Mouse (Mus musculus) bone marrow, adult 2 months (tissue): ENCODE measurements around the gene Cyfip2. TPM values are rescaled to one million over a fixed set of nuclear protein-coding genes. Genes with fewer than 3 reads are reported as not detected.

Source experiments
- H3K27ac ChIP-seq: fragments of 200-500 bp; 2 replicates; pipeline ENCODE4 v1.5.1; 2012; ENCODE audit warnings: low read depth, mild to moderate bottlenecking, control low read depth, inconsistent platforms, low read length; ENCODE audit not compliant: control insufficient read depth, poor library complexity, insufficient read depth
- H3K4me1 ChIP-seq: fragments of 200-500 bp; 2 replicates; pipeline ENCODE4 v1.6.1; 2011; ENCODE audit warnings: low read length; ENCODE audit not compliant: control insufficient read depth, insufficient read depth
- H3K4me3 ChIP-seq: fragments of 200-500 bp; replicated peaks from 2 replicates; pipeline ENCODE3; 2011; ENCODE audit warnings: mild to moderate bottlenecking, low read depth, low read length, control low read depth; ENCODE audit not compliant: control insufficient read depth
- CTCF ChIP-seq: fragments of 200-500 bp; IDR thresholded peaks from 2 replicates; pipeline ENCODE4 v1.5.1; 2011; ENCODE audit warnings: low read length, control low read depth; ENCODE audit not compliant: control insufficient read depth, insufficient read depth
- POLR2A ChIP-seq: fragments of 200-500 bp; IDR thresholded peaks from 2 replicates; pipeline ENCODE4 v1.6.1; 2011; ENCODE audit warnings: low read depth, mild to moderate bottlenecking, control low read depth, low read length, borderline replicate concordance; ENCODE audit not compliant: control insufficient read depth
- WGBS: fragments of 180-500 bp; shearing (Covaris S2); methylation state at CpG from one replicate; pipeline ENCODE4 v1.1.7; 2018; 5-methylcytosine and 5-hydroxymethylcytosine counted together
- polyA plus RNA-seq: library from polyadenylated mRNA; stranded (reverse); fragments of >200 nt; gene quantifications from 2 replicates; pipeline ENCODE4 v1.2.4, GENCODE M21; 2011; ENCODE audit warnings: low replicate concordance; ENCODE audit not compliant: missing spikeins, insufficient read depth, insufficient read length

Gene Cyfip2
- polyA plus RNA-seq, 1 experiment: 32.6 TPM

DNA sequence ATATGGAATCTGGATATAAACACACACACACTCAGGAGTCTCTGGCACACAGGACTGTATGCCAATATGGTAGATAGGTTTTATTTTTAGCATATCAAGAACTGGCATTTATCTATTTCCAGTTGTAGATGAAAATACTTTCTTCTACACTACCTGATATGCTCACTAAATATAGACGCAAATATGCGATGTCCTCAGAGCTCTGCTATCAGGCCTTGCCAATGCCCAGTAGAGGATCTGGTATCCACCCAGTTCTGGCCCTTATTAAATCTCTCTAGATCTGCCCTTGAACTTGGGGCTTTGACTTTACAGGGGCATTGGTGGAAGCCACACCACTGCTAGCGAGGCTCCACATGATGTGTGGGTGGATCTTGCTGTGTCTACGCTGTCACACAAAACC lies 29.3 kb upstream of the Cyfip2 start:
- Histone ChIP-seq H3K4me1 (peaks cover 9% of the 10 kb centered on the region; the same call in 1 of the 2 replicates), H3K27ac (no peak overlapping the region), H3K4me3 (no peak overlapping the region)
- TF ChIP-seq CTCF (no peak), POLR2A (no peak)
- WGBS: 82% methylated on average over 4 of the region's 4 CpGs

DNA sequence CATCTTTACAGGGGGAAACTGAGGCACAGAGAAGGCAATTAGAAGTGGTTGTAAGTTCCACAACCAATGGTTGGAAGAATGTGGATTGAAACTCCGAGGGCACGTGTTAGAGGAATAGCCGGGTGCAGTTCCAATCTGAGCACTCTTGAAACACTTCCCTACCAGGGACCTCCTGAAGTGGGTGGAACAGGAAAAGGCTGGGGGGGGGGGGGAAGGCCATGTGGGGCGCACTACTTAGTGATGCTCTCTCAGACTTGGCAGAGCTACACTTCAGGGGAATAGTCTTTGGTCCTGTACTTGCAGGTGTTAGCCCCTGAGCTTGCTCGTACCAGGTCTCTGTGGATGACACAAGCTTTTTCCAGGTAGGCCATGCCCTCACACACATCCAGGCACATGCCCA lies 23.4 kb upstream of the Cyfip2 start:
- Histone ChIP-seq H3K27ac (no peak overlapping the region), H3K4me1 (peaks cover 8% of the 10 kb centered on the region), H3K4me3 (no peak overlapping the region)
- WGBS: 25% methylated on average over 5 of the region's 5 CpGs
- no peak for TF ChIP-seq CTCF
- no peak for TF ChIP-seq POLR2A

DNA sequence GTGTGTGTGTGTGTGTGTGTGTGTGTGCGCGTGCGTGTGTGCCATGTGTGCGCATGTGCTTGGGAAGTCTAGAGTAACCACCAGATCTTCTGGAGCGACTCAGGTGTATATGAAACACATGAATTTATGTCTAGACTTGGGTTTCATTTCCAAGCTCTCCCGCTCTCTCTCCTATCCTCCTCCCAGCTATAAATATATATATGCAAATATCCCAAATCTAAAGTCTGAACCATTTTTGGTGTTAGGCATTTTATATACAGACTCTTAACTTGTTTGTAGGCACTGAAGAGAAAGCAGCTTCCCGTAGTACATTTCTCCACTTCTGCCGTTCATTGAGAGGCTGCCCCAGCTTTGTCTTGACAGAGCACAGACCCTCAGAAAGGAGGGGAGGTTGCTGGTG lies 19.6 kb upstream of the Cyfip2 start:
- Histone ChIP-seq H3K27ac (no peak overlapping the region), H3K4me1 (peaks cover 4% of the 10 kb centered on the region), H3K4me3 (no peak overlapping the region)
- WGBS: 88% methylated on average over 8 of the region's 8 CpGs
- TF ChIP-seq CTCF (no peak), POLR2A (no peak)

DNA sequence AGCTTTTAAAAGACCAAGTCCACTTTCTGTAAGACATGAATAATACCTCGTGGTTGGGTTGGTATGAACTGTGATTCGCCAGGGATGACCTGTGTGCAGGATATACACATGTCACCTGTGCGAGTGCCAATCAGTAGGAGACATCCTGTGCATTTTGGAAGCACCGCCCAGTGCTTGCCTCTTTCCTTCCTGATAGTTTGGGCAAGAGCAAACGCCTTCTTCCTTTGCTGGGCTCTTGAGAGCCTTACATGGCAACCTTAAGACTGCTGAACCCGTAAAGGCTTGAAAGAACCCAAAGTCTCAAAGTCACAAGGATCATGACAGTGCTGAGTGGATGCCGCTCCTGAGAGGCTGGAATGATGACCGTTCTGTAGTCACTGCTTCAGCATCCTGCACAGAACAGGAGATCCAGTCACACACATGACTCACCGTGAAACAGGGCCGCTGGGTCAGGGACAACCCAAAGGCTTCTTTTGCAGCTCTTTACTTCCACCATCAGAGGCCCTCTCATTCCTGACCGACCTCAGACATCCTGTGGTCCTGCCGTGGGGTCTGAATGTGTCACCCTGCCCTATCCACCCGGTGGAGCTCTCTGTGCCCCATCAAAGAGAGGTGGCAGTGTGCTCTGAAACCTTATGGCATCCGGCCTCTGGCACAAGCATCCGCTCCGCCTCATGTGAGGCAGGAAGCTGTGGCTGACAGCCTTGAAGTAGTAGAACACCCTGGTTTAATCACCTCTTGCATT lies 13.8 kb upstream of the Cyfip2 start:
- 15% methylated on average over 16 of the region's 16 CpGs for WGBS
- Histone ChIP-seq H3K4me3 (peak overlapping the region; percentile 57), H3K4me1 (peaks cover 3% of the 10 kb centered on the region; the same call in 1 of the 2 replicates), H3K27ac (peak overlapping the region; percentile 85)
- TF ChIP-seq CTCF (peak; percentile 60), POLR2A (no peak)

DNA sequence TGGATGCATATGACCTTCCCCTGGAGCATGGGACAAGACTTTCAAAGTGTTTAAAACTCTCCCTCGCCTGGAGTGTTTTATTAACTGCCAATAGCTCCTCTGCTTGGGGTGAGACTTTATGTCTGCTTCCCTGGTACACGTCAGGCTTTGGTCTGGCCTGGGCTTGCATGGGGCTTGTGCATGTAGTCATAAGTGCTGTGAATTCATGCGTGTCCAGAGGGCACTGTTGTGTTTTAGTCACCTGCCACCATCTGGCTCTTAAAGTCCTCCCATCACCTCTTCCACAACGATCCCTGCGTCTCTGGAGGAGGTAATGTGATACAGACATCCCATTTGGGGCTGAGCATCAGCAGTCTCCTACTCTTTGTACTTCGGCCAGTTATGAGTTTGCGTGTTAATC lies 8.9 kb upstream of the Cyfip2 start:
- H3K4me1 ChIP-seq: peaks cover 4% of the 10 kb centered on the region; the same call in 1 of the 2 replicates
- 86% methylated on average over 7 of the region's 7 CpGs for WGBS
- no peak overlapping the region for H3K27ac ChIP-seq
- H3K4me3 ChIP-seq: no peak overlapping the region
- TF ChIP-seq CTCF: no peak
- TF ChIP-seq POLR2A: no peak

DNA sequence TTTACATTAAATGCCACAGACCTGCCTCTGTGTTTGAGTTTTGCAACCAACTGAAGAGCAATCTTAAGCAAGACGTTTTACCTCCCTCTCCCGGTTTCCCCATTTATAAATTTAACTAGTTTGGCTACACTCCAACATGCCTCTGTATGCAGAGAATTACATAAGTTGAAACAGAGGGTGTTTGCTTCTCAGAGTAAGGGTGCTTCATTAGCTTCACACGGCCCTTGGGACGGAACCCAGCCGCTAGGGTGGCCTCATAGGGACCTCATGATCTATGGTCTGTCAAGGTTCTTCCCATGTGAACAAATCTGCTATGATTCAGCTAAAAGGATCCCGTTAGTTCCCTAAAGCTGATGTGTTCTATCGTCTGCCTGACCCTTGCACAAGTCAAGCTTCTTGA lies 1.9 kb upstream of the Cyfip2 start:
- no peak for TF ChIP-seq POLR2A
- no peak for TF ChIP-seq CTCF
- H3K4me1 ChIP-seq: peaks cover 2% of the 10 kb centered on the region
- peak overlapping the region; percentile 69; the same call in 1 of the 2 replicates for H3K27ac ChIP-seq
- 5% methylated on average over 7 of the region's 7 CpGs for WGBS
- H3K4me3 ChIP-seq: no peak overlapping the region

DNA sequence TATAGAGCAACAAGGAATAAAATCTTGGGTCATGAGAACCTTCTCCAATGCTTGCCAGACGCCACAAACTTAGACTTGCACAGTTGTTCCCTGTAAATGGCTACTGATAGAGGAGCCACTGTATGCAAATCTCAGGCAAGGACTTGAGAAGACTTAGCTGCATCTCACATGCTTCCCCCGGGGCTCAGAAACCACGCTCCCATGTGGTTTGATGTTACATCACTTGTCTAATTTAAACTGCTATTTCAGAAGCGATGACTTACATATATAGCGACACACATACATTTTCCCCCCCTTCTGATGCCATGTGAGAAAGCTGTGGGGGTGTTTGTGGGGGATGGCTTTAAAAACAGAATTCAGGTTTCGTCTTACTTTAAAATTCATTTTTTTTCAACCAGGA lies 1.2 kb upstream of the Cyfip2 start:
- 5% methylated on average over 6 of the region's 6 CpGs for WGBS
- H3K4me3 ChIP-seq: no peak overlapping the region
- H3K27ac ChIP-seq: peak overlapping the region; percentile 0; the same call in 1 of the 2 replicates
- TF ChIP-seq CTCF: no peak
- no peak for TF ChIP-seq POLR2A
- H3K4me1 ChIP-seq: peaks cover 5% of the 10 kb centered on the region

DNA sequence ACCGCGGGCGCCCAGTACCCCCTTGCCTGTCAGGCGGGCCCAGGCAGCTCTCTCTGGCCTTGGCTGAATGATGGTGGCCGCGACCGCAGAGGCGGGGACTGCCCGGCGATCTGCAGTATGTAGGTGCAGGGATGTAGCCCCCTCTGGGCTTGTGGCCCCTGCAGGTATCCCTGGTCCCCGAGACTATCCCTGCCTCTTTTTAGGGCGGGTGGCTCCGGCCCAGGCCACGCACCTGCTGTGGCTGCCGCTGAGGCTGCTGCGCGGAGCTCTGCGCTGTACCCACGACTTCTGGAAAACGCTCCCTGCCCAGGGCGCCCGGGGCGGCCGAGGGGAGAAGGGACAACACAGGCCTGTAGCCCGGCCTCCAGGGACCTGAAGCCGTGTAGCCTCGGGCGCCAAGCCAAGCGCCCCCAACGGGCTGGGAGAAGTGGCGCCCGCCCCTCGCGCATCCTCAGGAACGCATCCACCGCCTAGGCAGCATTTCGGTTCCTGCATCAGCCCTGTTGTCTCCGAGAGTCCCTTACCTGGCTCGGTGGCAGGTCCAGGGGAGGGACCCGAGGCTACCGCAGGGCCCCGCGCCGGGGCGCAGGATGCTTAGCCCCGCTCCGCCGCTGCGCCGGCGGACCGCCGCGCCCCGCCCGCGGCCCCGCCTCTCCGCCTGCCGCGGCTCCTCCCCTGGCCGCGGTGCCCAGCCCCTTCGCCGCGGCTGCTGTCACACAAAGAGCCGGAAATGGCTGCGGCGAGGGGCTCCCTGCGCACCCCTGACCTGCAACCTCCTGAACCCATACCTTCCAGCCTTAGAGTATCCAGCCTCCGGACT lies 746 bp downstream of the Cyfip2 start:
- peaks cover 3% of the 10 kb centered on the region for H3K4me1 ChIP-seq
- TF ChIP-seq CTCF (peak; percentile 5; the same call in 1 of the 2 replicates), POLR2A (peak; percentile 75; the same call in 1 of the 2 replicates)
- WGBS: under 1% methylated on average over 68 of the region's 71 CpGs
- H3K4me3 ChIP-seq: peak overlapping the region; percentile 97
- H3K27ac ChIP-seq: peak overlapping the region; percentile 94
